Mouse (Mus musculus) intestine, postnatal 0 days (tissue): ENCODE measurements around the gene Lasp1. TPM values are rescaled to one million over a fixed set of nuclear protein-coding genes. Genes with fewer than 3 reads are reported as not detected.

Experiments used
- ATAC-seq: fragments of 200-750 bp; cut with Nextera tagmentation; 2 replicates; pipeline ENCODE4 v1.8.0; 2017; ENCODE audit warnings: mild to moderate bottlenecking, moderate TSS enrichment, moderate library complexity
- H3K27ac ChIP-seq: fragments of 300-500 bp; sonication (generic); 2 replicates; pipeline ENCODE4 v1.5.1; 2014; ENCODE audit warnings: mild to moderate bottlenecking, low read depth, low read length, moderate library complexity
- H3K27me3 ChIP-seq: fragments of 300-500 bp; sonication (generic); replicated peaks from 2 replicates; pipeline ENCODE4 v1.6.1; 2014; ENCODE audit warnings: low read length, mixed read lengths; ENCODE audit not compliant: control insufficient read depth, insufficient read depth
- H3K36me3 ChIP-seq: fragments of 300-500 bp; sonication (generic); 2 replicates; pipeline ENCODE4 v1.6.1; 2014; ENCODE audit warnings: mild to moderate bottlenecking, moderate library complexity; ENCODE audit not compliant: control insufficient read depth, insufficient read depth
- H3K4me1 ChIP-seq: fragments of 300-500 bp; sonication (generic); replicated peaks from 2 replicates; pipeline ENCODE4 v1.6.1; 2014; ENCODE audit warnings: antibody characterized with exemption, low read length, mixed read lengths; ENCODE audit not compliant: control insufficient read depth, insufficient read depth
- H3K4me2 ChIP-seq: fragments of 300-500 bp; sonication (generic); replicated peaks from 2 replicates; pipeline ENCODE4 v1.6.1; 2014; ENCODE audit warnings: low read depth, mild to moderate bottlenecking, moderate library complexity
- H3K4me3 ChIP-seq: fragments of 300-500 bp; sonication (generic); 2 replicates; pipeline ENCODE4 v1.5.1; 2014; ENCODE audit warnings: low read depth, low read length
- H3K9ac ChIP-seq: fragments of 300-500 bp; sonication (generic); 2 replicates; pipeline ENCODE4 v1.6.1; 2014; ENCODE audit warnings: mild to moderate bottlenecking, low read depth, low read length
- H3K9me3 ChIP-seq: fragments of 300-500 bp; sonication (generic); 2 replicates; pipeline ENCODE4 v1.6.1; 2016; ENCODE audit warnings: mixed run types; ENCODE audit not compliant: control insufficient read depth
- CTCF ChIP-seq: sonication (generic); IDR thresholded peaks from 2 replicates; pipeline ENCODE4 v1.5.1; 2016; ENCODE audit warnings: low read depth, mild to moderate bottlenecking, control low read depth, antibody characterized with exemption, moderate library complexity
- WGBS: fragments of 180-500 bp; shearing (Covaris S2); extraction: QIAGEN DNeasy Blood & Tissue Kit; methylation state at CpG from one replicate; pipeline ENCODE4 v1.1.7; 2014; 5-methylcytosine and 5-hydroxymethylcytosine counted together
- polyA plus RNA-seq: library from polyadenylated mRNA; unstranded; fragments of >200 nt; fragmentation: Nextera tagmentation; extraction: Ambion mirVana; gene quantifications from 2 replicates; pipeline ENCODE4 v1.2.1, GENCODE M21; 2015

Lasp1 gene
- polyA plus RNA-seq, 1 experiment from 2014 or later, result 98.2 TPM

- H3K36me3 ChIP-seq, result peaks cover 44% of the 10 kb centered on the region
- no peak for ATAC-seq
- WGBS, result 20% methylated on average over 3 of the region's 3 CpGs
- no peak for TF ChIP-seq CTCF
- H3K4me2 ChIP-seq, result peak overlapping the region; percentile 56
- H3K9me3 ChIP-seq, result no peaks in the 10 kb centered on the region
- H3K9ac ChIP-seq, result 0 out of 2 replicates have a peak overlapping the region, but pooled peaks have one; percentile 37
- no peak overlapping the region; the same call in 1 of the 2 replicates for H3K4me3 ChIP-seq
- H3K27ac ChIP-seq, result peak overlapping the region; percentile 91
- H3K4me1 ChIP-seq, result peaks cover 59% of the 10 kb centered on the region
- H3K27me3 ChIP-seq, result no peaks in the 10 kb centered on the region
These were observed 13.7 kb downstream of the Lasp1 start for GRCm38 (mm10) chr11:97812491-97812921.

GRCm38 (mm10) chr11:97813085-97813484 lies 14.3 kb downstream of the Lasp1 start:
- H3K4me3 ChIP-seq, result no peak overlapping the region
- WGBS, result 27% methylated on average over 7 of the region's 7 CpGs
- TF ChIP-seq CTCF, result no peak
- no peaks in the 10 kb centered on the region for H3K27me3 ChIP-seq
- peaks cover 45% of the 10 kb centered on the region for H3K36me3 ChIP-seq
- peaks cover 59% of the 10 kb centered on the region for H3K4me1 ChIP-seq
- no peak overlapping the region for H3K9ac ChIP-seq
- H3K4me2 ChIP-seq, result peak overlapping the region; percentile 56
- peak; percentile 55 for ATAC-seq
- H3K27ac ChIP-seq, result peak overlapping the region; percentile 91
- H3K9me3 ChIP-seq, result no peaks in the 10 kb centered on the region

- WGBS, result 51% methylated on average over 17 of the region's 17 CpGs
- ATAC-seq, result no peak
- no peak overlapping the region for H3K9ac ChIP-seq
- H3K27me3 ChIP-seq, result no peaks in the 10 kb centered on the region
- H3K36me3 ChIP-seq, result peaks cover 45% of the 10 kb centered on the region
- no peak overlapping the region for H3K4me3 ChIP-seq
- H3K27ac ChIP-seq, result peak overlapping the region; percentile 91; the same call in 1 of the 2 replicates
- H3K9me3 ChIP-seq, result no peaks in the 10 kb centered on the region
- no peak overlapping the region; the same call in 1 of the 2 replicates for H3K4me2 ChIP-seq
- peaks cover 59% of the 10 kb centered on the region for H3K4me1 ChIP-seq
- TF ChIP-seq CTCF, result no peak
These were observed 15.1 kb downstream of the Lasp1 start for GRCm38 (mm10) chr11:97813746-97814515.

- no peak for TF ChIP-seq CTCF
- H3K27ac ChIP-seq, result no peak overlapping the region; the same call in 1 of the 2 replicates
- H3K4me1 ChIP-seq, result peaks cover 52% of the 10 kb centered on the region
- no peak overlapping the region for H3K4me2 ChIP-seq
- peaks cover 52% of the 10 kb centered on the region for H3K36me3 ChIP-seq
- no peak for ATAC-seq
- 72% methylated on average over 11 of the region's 11 CpGs for WGBS
- no peak overlapping the region for H3K4me3 ChIP-seq
- no peaks in the 10 kb centered on the region for H3K27me3 ChIP-seq
- H3K9ac ChIP-seq, result no peak overlapping the region
- H3K9me3 ChIP-seq, result no peaks in the 10 kb centered on the region
These were observed 16.9 kb downstream of the Lasp1 start for GRCm38 (mm10) chr11:97815736-97816135.

GRCm38 (mm10) chr11:97816176-97816575 lies 17.4 kb downstream of the Lasp1 start:
- no peak overlapping the region for H3K27ac ChIP-seq
- ATAC-seq, result no peak
- WGBS, result 74% methylated on average over 5 of the region's 5 CpGs
- TF ChIP-seq CTCF, result no peak
- H3K36me3 ChIP-seq, result peaks cover 53% of the 10 kb centered on the region
- H3K4me2 ChIP-seq, result no peak overlapping the region
- H3K9ac ChIP-seq, result no peak overlapping the region
- no peaks in the 10 kb centered on the region for H3K9me3 ChIP-seq
- H3K27me3 ChIP-seq, result no peaks in the 10 kb centered on the region
- H3K4me3 ChIP-seq, result no peak overlapping the region
- H3K4me1 ChIP-seq, result peaks cover 49% of the 10 kb centered on the region

GRCm38 (mm10) chr11:97816916-97817315 lies 18.1 kb downstream of the Lasp1 start:
- peaks cover 49% of the 10 kb centered on the region for H3K4me1 ChIP-seq
- no peak for TF ChIP-seq CTCF

More at GRCm38 (mm10) chr11:97816916-97817315, 18.1 kb downstream of the Lasp1 start:
- Histone ChIP-seq H3K27me3 (no peaks in the 10 kb centered on the region), H3K9ac (no peak overlapping the region), H3K27ac (peak overlapping the region; percentile 71), H3K9me3 (no peaks in the 10 kb centered on the region), H3K36me3 (peaks cover 55% of the 10 kb centered on the region), H3K4me2 (no peak overlapping the region; the same call in 1 of the 2 replicates), H3K4me3 (no peak overlapping the region)
- no peak for ATAC-seq
- WGBS, result 28% methylated on average over 9 of the region's 9 CpGs
